Mouse (Mus musculus): ENCODE results near the gene Cenpt.

The Cenpt gene

DNA sequence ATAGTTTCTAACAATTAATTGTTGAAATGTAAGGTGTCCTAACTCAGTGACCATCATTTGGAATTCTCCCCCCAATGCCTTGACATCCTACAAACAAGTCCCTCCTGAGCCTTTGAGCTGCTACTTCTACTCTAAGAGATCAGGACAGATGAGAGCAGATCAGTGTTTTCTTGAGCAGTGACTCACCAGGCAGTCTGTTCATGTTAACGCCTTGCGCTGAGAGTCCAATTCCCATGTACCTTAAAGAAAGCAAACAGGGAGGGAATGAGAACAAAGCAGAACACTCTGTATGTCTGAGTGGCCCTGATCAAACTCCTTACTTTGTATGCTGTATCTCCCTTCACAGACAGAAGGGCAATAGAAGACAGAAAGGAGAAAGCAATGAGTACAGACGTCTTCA lies 47.7 kb downstream of the Cenpt start:
- DNase-seq (ENCODE audit: low spot score), result no peak

DNA sequence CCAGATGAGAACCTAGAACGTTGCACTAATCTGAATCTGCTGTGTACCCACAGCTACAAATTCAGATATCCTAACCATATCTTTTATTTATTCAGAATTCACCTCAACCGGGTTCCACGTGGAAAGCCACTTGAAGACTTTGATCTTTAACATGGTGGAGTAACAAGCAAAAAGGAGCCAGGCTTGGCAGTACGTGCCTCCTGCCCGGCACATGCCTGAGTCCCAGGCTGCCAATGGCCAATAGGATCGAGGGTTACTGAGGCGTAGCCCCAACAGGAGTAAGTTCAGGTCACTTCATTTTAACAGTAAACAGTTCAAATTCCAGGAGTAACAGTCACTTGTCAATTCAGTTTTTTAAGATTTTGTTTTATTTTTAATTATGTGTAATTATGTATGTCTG lies 48.3 kb downstream of the Cenpt start:
- DNase-seq (ENCODE audit: low spot score), result no peak

DNA sequence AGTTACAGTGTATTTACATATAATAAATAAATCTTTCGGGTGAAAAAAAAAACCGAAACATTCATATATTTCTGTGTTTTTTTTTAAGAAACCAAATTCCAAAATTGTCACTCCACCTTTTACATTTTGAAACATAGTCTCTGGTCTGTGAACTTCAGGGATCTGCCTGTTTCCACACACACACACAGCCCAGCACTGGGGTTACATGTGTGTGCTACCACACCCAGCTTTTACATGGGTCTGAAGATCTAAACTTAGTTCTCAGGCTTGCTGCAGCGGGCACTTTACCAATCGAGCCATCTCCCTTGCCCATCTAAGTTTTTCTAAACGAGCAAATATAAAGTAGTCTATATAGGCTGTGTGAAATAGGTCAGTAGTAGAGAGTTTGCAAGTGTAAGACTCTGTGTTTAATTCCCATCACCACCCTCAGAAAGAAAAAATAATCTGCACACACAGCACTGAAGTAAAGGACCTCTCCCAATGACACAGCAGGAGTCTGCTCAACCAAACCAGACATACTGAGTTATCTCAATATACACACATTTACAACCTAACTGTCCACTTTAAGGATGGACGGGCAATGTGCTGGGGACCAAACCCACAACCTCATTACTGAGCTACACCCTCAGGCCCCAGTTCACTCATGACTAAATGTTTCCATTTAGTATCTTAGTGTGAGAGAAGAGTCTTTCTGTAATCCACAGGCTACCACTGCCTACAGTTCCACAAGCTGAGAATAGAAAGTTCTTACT lies 51.7 kb downstream of the Cenpt start:
- DNase-seq (ENCODE audit: low spot score), result peak; percentile 12

DNA sequence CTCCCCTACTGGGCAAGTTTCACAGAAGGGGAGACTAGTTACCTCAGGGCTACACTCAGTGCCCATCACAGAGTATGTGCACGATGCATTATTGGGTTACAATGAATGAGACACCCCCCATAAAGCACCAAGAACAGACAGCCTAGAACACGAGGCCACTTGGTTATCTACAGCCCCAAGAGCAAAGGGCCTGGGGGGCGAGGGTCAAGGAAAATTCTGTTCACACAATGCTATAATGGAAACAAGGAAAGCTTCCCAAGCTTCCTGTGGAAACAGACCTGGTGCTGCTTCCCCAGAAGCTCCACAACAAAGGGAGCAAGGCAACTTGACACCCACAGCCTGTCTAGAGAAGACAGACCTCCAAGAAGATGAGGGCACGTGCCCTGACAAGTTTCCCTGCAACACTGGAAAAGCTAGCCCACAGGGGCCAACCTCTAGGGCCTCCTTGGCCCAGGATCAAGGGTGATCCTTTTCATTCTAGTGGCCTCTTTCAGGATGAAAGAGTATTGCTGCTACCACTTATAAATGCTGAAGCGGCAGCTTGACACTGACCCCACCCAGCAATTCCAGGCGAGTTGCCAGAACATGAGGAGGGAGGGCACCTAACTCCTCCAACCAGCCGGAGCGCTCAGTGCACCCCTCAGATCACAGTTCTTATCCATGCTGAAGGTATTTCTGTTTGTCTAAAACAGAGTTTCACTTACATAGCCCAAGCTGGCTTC lies 53.8 kb downstream of the Cenpt start:
- no peak for DNase-seq (ENCODE audit: low spot score)

DNA sequence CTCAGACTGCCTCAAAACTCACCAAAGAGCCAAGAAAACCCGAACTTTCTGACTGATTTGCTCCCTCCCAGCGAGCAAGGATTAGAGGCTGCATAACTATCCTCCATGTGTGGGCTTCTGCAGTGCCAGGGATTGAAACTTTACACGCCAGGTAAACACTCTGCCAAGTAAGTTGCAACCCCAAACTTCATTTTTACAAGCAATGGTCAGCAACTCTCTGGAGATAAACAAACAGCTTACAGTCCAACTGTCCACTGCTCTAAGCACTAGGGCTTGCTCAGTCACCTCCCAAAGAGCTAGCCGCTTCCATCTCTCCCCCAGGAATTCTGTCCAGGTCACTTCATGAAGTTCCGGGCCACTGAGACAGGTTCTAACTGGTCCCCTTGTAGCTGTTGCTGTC lies 54.7 kb downstream of the Cenpt start:
- DNase-seq (ENCODE audit: low spot score), result no peak

DNA sequence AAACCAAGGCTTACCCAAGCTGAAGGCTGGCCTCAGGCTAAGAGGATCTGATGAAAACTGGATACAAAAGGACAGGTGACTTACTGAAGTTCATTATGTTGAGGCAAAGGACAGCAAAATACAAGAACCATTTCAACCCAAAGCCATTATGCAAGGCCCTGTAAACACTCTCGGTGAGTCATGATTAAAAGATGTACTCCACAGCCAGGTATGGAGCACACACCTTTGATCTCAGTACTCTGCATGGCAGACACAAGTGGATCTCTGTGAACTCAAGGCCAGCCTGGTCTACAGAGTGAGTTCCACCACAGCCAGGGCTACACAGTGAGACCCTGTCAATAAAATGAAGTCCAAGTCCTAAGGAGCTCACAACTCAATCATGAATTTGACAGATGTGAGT lies 57.3 kb downstream of the Cenpt start:
- no peak for DNase-seq (ENCODE audit: low spot score)

Data from embryo, embryonic 10 days (tissue).